Mouse (Mus musculus) thymus, adult 2 months (tissue): ENCODE measurements around the gene Osbpl3.

Source experiments
- CTCF ChIP-seq: fragments of 200-500 bp; IDR thresholded peaks from 2 replicates; pipeline ENCODE4 v1.5.1; 2012; ENCODE audit warnings: mild to moderate bottlenecking, control low read depth, low read length, moderate library complexity, borderline replicate concordance; ENCODE audit not compliant: control insufficient read depth, poor library complexity, insufficient read depth; ENCODE audit errors: extremely low read depth
- POLR2A ChIP-seq: fragments of 200-500 bp; IDR thresholded peaks from 2 replicates; pipeline ENCODE4 v1.6.1; 2012; ENCODE audit warnings: mild to moderate bottlenecking, low read length, control low read depth, moderate library complexity; ENCODE audit not compliant: control insufficient read depth, poor library complexity, insufficient read depth; ENCODE audit errors: extremely low read depth

DNA sequence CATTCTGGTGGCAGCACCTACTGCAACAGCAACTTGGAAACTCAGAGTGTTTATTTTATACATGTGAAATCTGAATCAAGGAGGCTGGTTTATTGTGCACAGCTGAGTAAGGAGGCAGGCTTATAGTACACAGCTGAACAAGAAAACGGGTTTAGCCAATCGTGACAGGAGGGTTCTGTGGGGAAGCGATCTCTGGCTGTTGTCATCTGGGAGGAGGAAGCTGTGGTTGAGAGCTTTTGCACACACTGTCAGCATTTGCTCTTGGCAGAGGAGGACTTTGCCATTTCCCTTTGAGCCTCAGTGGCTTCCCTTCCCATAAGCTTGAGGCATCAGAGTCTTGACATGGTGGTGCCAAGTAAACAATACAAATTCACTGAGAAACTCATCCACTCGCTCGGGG lies 203.3 kb downstream of the Osbpl3 start:
- no peak for TF ChIP-seq CTCF
- no peak for TF ChIP-seq POLR2A
